Mouse (Mus musculus) intestine, embryonic 16.5 days (tissue): ENCODE results near the gene Map3k5. TPM values are rescaled to one million over a fixed set of nuclear protein-coding genes. Genes with fewer than 3 reads are reported as not detected.

Source experiments
- ATAC-seq: fragments of 200-750 bp; cut with Nextera tagmentation; 2 replicates; pipeline ENCODE4 v1.8.0; 2017; ENCODE audit warnings: moderate TSS enrichment, moderate library complexity
- H3K27ac ChIP-seq: fragments of 300-500 bp; sonication (generic); 2 replicates; pipeline ENCODE4 v1.5.1; 2014; ENCODE audit warnings: mild to moderate bottlenecking, low read length
- H3K27me3 ChIP-seq: fragments of 300-500 bp; sonication (generic); replicated peaks from 2 replicates; pipeline ENCODE4 v1.6.1; 2014; ENCODE audit warnings: low read length, control low read depth, mixed read lengths; ENCODE audit not compliant: control insufficient read depth, insufficient read depth
- H3K36me3 ChIP-seq: fragments of 300-500 bp; sonication (generic); 2 replicates; pipeline ENCODE4 v1.6.1; 2014; ENCODE audit warnings: low read length, control low read depth; ENCODE audit not compliant: control insufficient read depth, insufficient read depth
- H3K4me1 ChIP-seq: fragments of 300-500 bp; sonication (generic); 2 replicates; pipeline ENCODE4 v1.6.1; 2014; ENCODE audit warnings: low read length, control low read depth, mixed read lengths; ENCODE audit not compliant: control insufficient read depth, insufficient read depth
- H3K4me2 ChIP-seq: fragments of 300-500 bp; sonication (generic); 2 replicates; pipeline ENCODE4 v1.6.1; 2014; ENCODE audit warnings: low read depth, low read length, control low read depth
- H3K4me3 ChIP-seq: fragments of 300-500 bp; sonication (generic); 2 replicates; pipeline ENCODE4 v1.5.1; 2014; ENCODE audit warnings: mild to moderate bottlenecking, low read length
- H3K9ac ChIP-seq: fragments of 300-500 bp; sonication (generic); 2 replicates; pipeline ENCODE4 v1.6.1; 2014; ENCODE audit warnings: low read depth, low read length
- H3K9me3 ChIP-seq: fragments of 300-500 bp; sonication (generic); 2 replicates; pipeline ENCODE4 v1.6.1; 2016; ENCODE audit warnings: low read length, control low read depth; ENCODE audit not compliant: control insufficient read depth
- WGBS: fragments of 180-500 bp; shearing (Covaris S2); extraction: QIAGEN DNeasy Blood & Tissue Kit; methylation state at CpG from one replicate; pipeline ENCODE4 v1.1.7; 2014; 5-methylcytosine and 5-hydroxymethylcytosine counted together
- polyA plus RNA-seq: library from polyadenylated mRNA; unstranded; fragments of >200 nt; fragmentation: Nextera tagmentation; extraction: Ambion mirVana; gene quantifications from 2 replicates; pipeline ENCODE4 v1.2.1, GENCODE M21; 2015

Map3k5 gene
- polyA plus RNA-seq, 1 experiment from 2014 or later = 1.4 TPM

- WGBS = 55% methylated on average over 6 of the region's 6 CpGs
- Histone ChIP-seq H3K4me1 (peaks cover 21% of the 10 kb centered on the region), H3K9me3 (no peaks in the 10 kb centered on the region), H3K27ac (no peak overlapping the region), H3K36me3 (no peaks in the 10 kb centered on the region), H3K9ac (no peak overlapping the region), H3K4me2 (no peak overlapping the region), H3K27me3 (no peaks in the 10 kb centered on the region), H3K4me3 (no peak overlapping the region)
- no peak for ATAC-seq
These were observed 6.8 kb downstream of the Map3k5 start for GRCm38 (mm10) chr10:19941063-19941462.

DNA sequence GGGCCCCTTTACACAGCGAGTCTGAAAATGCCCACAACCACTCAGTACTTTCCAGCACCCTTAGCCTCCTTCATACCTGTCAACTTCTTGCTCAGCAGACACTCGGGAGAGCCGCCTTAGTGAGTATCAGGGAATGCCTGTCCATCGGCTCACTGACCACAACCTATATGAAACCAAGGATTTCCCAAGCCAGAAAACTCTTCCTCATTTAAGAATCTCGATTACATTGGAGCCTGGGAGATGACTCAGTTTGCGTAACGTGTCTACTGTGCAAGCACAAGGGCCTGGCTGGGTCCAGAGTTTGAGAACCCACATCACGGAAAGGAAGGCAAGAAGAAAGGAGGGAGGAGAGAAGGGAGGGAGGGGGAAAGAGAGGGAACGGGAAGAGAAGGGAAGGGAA is 7.6 kb downstream of the Map3k5 start:
- no peak overlapping the region for H3K4me2 ChIP-seq
- ATAC-seq = no peak
- H3K27ac ChIP-seq = no peak overlapping the region
- H3K9me3 ChIP-seq = no peaks in the 10 kb centered on the region
- H3K27me3 ChIP-seq = no peaks in the 10 kb centered on the region
- H3K4me1 ChIP-seq = peaks cover 16% of the 10 kb centered on the region
- 85% methylated on average over 9 of the region's 9 CpGs for WGBS
- H3K9ac ChIP-seq = no peak overlapping the region
- H3K4me3 ChIP-seq = no peak overlapping the region
- no peaks in the 10 kb centered on the region for H3K36me3 ChIP-seq

GRCm38 (mm10) chr10:19942621-19943020 is 8.3 kb downstream of the Map3k5 start:
- no peak for ATAC-seq
- H3K4me3 ChIP-seq = no peak overlapping the region
- no peak overlapping the region for H3K27ac ChIP-seq
- peaks cover 12% of the 10 kb centered on the region; the same call in 1 of the 2 replicates for H3K4me1 ChIP-seq
- H3K27me3 ChIP-seq = no peaks in the 10 kb centered on the region
- WGBS = 97% methylated on average over 3 of the region's 3 CpGs
- no peak overlapping the region for H3K9ac ChIP-seq
- H3K4me2 ChIP-seq = no peak overlapping the region
- H3K9me3 ChIP-seq = no peaks in the 10 kb centered on the region
- no peaks in the 10 kb centered on the region for H3K36me3 ChIP-seq

GRCm38 (mm10) chr10:19945651-19946050 is 11.4 kb downstream of the Map3k5 start:
- Histone ChIP-seq H3K27me3 (no peaks in the 10 kb centered on the region), H3K4me2 (no peak overlapping the region)
- WGBS = 67% methylated on average over 7 of the region's 7 CpGs

GRCm38 (mm10) chr10:19946644-19947043 is 12.4 kb downstream of the Map3k5 start:
- no peaks in the 10 kb centered on the region for H3K9me3 ChIP-seq
- 93% methylated on average over 6 of the region's 6 CpGs for WGBS
- no peak for ATAC-seq

More at GRCm38 (mm10) chr10:19945651-19946050, 11.4 kb downstream of the Map3k5 start:
- H3K4me3 ChIP-seq = no peak overlapping the region
- ATAC-seq = no peak
- no peaks in the 10 kb centered on the region for H3K9me3 ChIP-seq
- H3K9ac ChIP-seq = no peak overlapping the region
- H3K27ac ChIP-seq = no peak overlapping the region
- H3K4me1 ChIP-seq = 0 out of 2 replicates have a peak, but pooled peaks cover under 1% of the 10 kb centered on the region
- no peaks in the 10 kb centered on the region for H3K36me3 ChIP-seq

GRCm38 (mm10) chr10:19947441-19947840 is 13.2 kb downstream of the Map3k5 start:
- H3K27me3 ChIP-seq = no peaks in the 10 kb centered on the region
- no peak overlapping the region for H3K4me2 ChIP-seq
- WGBS = 92% methylated on average over 10 of the region's 10 CpGs
- no peak overlapping the region for H3K4me3 ChIP-seq
- H3K27ac ChIP-seq = no peak overlapping the region
- H3K9me3 ChIP-seq = no peaks in the 10 kb centered on the region
- H3K36me3 ChIP-seq = no peaks in the 10 kb centered on the region
- H3K4me1 ChIP-seq = no peaks in the 10 kb centered on the region
- ATAC-seq = no peak
- no peak overlapping the region for H3K9ac ChIP-seq

More at GRCm38 (mm10) chr10:19946644-19947043, 12.4 kb downstream of the Map3k5 start:
- H3K27me3 ChIP-seq = no peaks in the 10 kb centered on the region
- no peaks in the 10 kb centered on the region for H3K36me3 ChIP-seq
- H3K27ac ChIP-seq = no peak overlapping the region
- no peaks in the 10 kb centered on the region for H3K4me1 ChIP-seq
- no peak overlapping the region for H3K4me2 ChIP-seq
- no peak overlapping the region for H3K9ac ChIP-seq
- no peak overlapping the region for H3K4me3 ChIP-seq

DNA sequence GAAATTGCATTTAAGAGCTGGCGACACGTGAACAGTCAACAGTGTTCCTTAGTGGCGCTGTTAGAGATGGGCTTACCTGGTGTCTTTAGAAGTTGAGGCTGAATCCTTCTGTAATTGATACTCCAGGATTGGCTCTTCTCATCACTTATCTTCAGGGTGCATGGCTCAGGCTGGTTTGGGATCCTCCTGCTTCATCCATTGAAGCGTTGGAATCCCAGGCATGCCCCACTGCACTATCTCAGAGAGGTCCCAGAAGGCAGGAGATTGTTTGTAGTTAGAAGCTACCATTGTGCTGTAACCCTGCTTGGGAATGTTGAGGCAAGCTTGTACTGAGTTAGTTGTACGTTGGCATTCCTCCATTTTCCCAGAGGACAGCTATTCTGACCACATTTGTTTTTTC is 13.6 kb downstream of the Map3k5 start:
- H3K9me3 ChIP-seq = no peaks in the 10 kb centered on the region
- ATAC-seq = no peak
- no peaks in the 10 kb centered on the region for H3K4me1 ChIP-seq
- 92% methylated on average over 5 of the region's 5 CpGs for WGBS
- no peak overlapping the region for H3K27ac ChIP-seq
- no peaks in the 10 kb centered on the region for H3K27me3 ChIP-seq
- no peak overlapping the region for H3K4me2 ChIP-seq
- H3K4me3 ChIP-seq = no peak overlapping the region
- no peak overlapping the region for H3K9ac ChIP-seq
- no peaks in the 10 kb centered on the region for H3K36me3 ChIP-seq

DNA sequence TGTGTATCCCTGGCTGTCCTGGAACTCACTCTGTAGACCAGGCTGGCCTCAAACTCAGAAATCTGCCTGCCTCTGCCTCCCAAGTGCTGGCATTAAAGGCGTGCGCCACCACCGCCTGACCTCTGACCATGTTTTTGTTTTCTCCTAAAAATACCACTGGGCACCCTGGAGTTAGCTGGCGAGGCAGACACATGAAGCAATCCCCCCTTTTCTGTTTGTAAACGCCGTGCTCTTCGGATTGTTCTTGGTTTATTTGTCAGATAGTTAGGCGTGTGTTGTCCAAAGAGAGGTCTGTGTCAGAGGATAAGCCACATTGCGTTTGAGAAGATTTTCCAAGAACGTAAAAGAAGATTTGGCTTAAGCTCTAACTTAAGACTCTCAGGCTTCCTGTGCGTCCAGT is 14.1 kb downstream of the Map3k5 start:
- 93% methylated on average over 11 of the region's 11 CpGs for WGBS
- no peak overlapping the region for H3K27ac ChIP-seq
- no peak overlapping the region for H3K9ac ChIP-seq
- H3K4me1 ChIP-seq = no peaks in the 10 kb centered on the region
- H3K4me2 ChIP-seq = no peak overlapping the region
- H3K4me3 ChIP-seq = no peak overlapping the region
- no peaks in the 10 kb centered on the region for H3K36me3 ChIP-seq
- H3K9me3 ChIP-seq = no peaks in the 10 kb centered on the region
- H3K27me3 ChIP-seq = no peaks in the 10 kb centered on the region
- no peak for ATAC-seq

GRCm38 (mm10) chr10:19949106-19949505 is 14.8 kb downstream of the Map3k5 start:
- Histone ChIP-seq H3K36me3 (no peaks in the 10 kb centered on the region), H3K27ac (no peak overlapping the region), H3K4me2 (no peak overlapping the region), H3K4me1 (no peaks in the 10 kb centered on the region), H3K4me3 (no peak overlapping the region), H3K9me3 (no peaks in the 10 kb centered on the region), H3K27me3 (no peaks in the 10 kb centered on the region), H3K9ac (no peak overlapping the region)
- 84% methylated on average over 4 of the region's 4 CpGs for WGBS
- no peak for ATAC-seq

GRCm38 (mm10) chr10:19953032-19953761 is 18.9 kb downstream of the Map3k5 start:
- no peak overlapping the region for H3K27ac ChIP-seq
- H3K27me3 ChIP-seq = no peaks in the 10 kb centered on the region
- H3K9me3 ChIP-seq = no peaks in the 10 kb centered on the region
- no peak for ATAC-seq
- no peak overlapping the region for H3K4me2 ChIP-seq
- H3K4me3 ChIP-seq = no peak overlapping the region
- peaks cover 8% of the 10 kb centered on the region; the same call in 1 of the 2 replicates for H3K4me1 ChIP-seq
- 83% methylated on average over 11 of the region's 11 CpGs for WGBS
- H3K36me3 ChIP-seq = no peaks in the 10 kb centered on the region
- H3K9ac ChIP-seq = no peak overlapping the region
